Mouse (Mus musculus) lung, postnatal 0 days (tissue): ENCODE data around the gene Tle6.

ENCODE experiments used
- CTCF ChIP-seq: IDR thresholded peaks from 2 replicates; pipeline ENCODE4 v1.5.1; 2016; ENCODE audit warnings: antibody characterized with exemption, mild to moderate bottlenecking
- EP300 ChIP-seq: IDR thresholded peaks from 2 replicates; pipeline ENCODE4 v1.6.1; 2016; ENCODE audit warnings: antibody characterized with exemption, mild to moderate bottlenecking, control low read depth

GRCm38 (mm10) chr10:81570831-81571500, 29.9 kb downstream of the Tle6 start:
- TF ChIP-seq CTCF (no peak), EP300 (no peak)
